Mouse (Mus musculus) ES-Bruce4 (cell line): Measurements from ENCODE around the gene Grik4.

Source experiments
- CTCF ChIP-seq: IDR thresholded peaks from one replicate; pipeline ENCODE4 v1.8.1; 2011; ENCODE audit warnings: low read depth, low read length
- EP300 ChIP-seq: IDR thresholded peaks from 2 replicates; pipeline ENCODE4 v1.6.1; 2011; ENCODE audit warnings: low read depth, low read length; ENCODE audit not compliant: insufficient read depth
- POLR2A ChIP-seq: IDR thresholded peaks from one replicate; pipeline ENCODE4 v1.8.1; 2011; ENCODE audit warnings: low read length; ENCODE audit not compliant: insufficient read depth

GRCm38 (mm10) chr9:42601445-42601844 is 342.8 kb downstream of the Grik4 start:
- TF ChIP-seq EP300: no peak
- TF ChIP-seq CTCF: peak; percentile 7
- no peak for TF ChIP-seq POLR2A
